Mouse (Mus musculus) G1E (cell line): ENCODE measurements at regions not wholly inside any gene's neighbourhood (a gene's known extent, or its start where the extent isn't known, plus 50 kb on each side); places are given as distances from the start of the nearest gene placed in this dataset.
"Not testable (repeated sequence)": the region's sequence is repeated elsewhere in the genome, so short reads cannot be mapped to it uniquely, and the experiment has no call there.

Source experiments
- ATAC-seq: 2 replicates; pipeline ENCODE4 v1.8.0; 2016; ENCODE audit warnings: mild to moderate bottlenecking; ENCODE audit not compliant: insufficient number of reproducible peaks, poor library complexity, low FRiP score, severe bottlenecking; ENCODE audit errors: extremely low read depth
- DNase-seq: peaks from one replicate; pipeline ENCODE4 v3.0.0; 2012; ENCODE audit warnings: low spot score
- H3K27me3 ChIP-seq: 2 replicates; pipeline ENCODE4 v1.6.1; 2012; ENCODE audit warnings: mild to moderate bottlenecking, low read length, inconsistent platforms; ENCODE audit not compliant: insufficient read depth
- H3K36me3 ChIP-seq: replicated peaks from 2 replicates; pipeline ENCODE3; 2012; ENCODE audit warnings: mild to moderate bottlenecking, inconsistent platforms
- H3K4me1 ChIP-seq: 2 replicates; pipeline ENCODE4 v1.6.1; 2012; ENCODE audit warnings: low read depth, low read length, inconsistent platforms, mixed read lengths; ENCODE audit not compliant: insufficient read depth
- H3K4me3 ChIP-seq: 2 replicates; pipeline ENCODE4 v1.5.1; 2012; ENCODE audit warnings: low read depth, mild to moderate bottlenecking, inconsistent platforms, low read length, moderate library complexity, mixed read lengths
- H3K9me3 ChIP-seq: replicated peaks from 2 replicates; pipeline ENCODE4 v1.6.1; 2012; ENCODE audit warnings: inconsistent platforms
- CTCF ChIP-seq: IDR thresholded peaks from 2 replicates; pipeline ENCODE4 v1.5.1; 2012; ENCODE audit warnings: low read depth, low read length, inconsistent platforms, mixed read lengths
- GATA1 ChIP-seq: IDR thresholded peaks from 2 replicates; pipeline ENCODE4 v1.6.1; 2012; ENCODE audit warnings: borderline replicate concordance, low read length, inconsistent platforms, mixed read lengths
- GATA2 ChIP-seq: IDR thresholded peaks from 2 replicates; pipeline ENCODE4 v1.6.1; 2012; ENCODE audit warnings: low read depth, low read length, inconsistent platforms, borderline replicate concordance
- POLR2AphosphoS5 ChIP-seq: IDR thresholded peaks from 2 replicates; pipeline ENCODE4 v1.6.1; 2012; ENCODE audit warnings: low read depth, low read length, inconsistent platforms; ENCODE audit not compliant: insufficient replicate concordance
- TAL1 ChIP-seq: conservative IDR thresholded peaks from 2 replicates; pipeline ENCODE4 v1.6.1; 2012; ENCODE audit warnings: low read depth, low read length, inconsistent platforms, mixed read lengths

GRCm38 (mm10) chr3:11323101-11323500 lies 987.6 kb upstream of the Gm38303 start:
- Histone ChIP-seq H3K27me3 (no peaks in the 10 kb centered on the region), H3K9me3 (no peaks in the 10 kb centered on the region), H3K4me3 (no peak overlapping the region), H3K4me1 (no peaks in the 10 kb centered on the region), H3K36me3 (no peaks in the 10 kb centered on the region)
- ATAC-seq (no peak), DNase-seq (no peak)
- TF ChIP-seq POLR2AphosphoS5 (no peak), CTCF (no peak), GATA1 (no peak), GATA2 (no peak), TAL1 (no peak)

- DNase-seq (no peak), ATAC-seq (no peak)
- H3K4me3 ChIP-seq, result no peak overlapping the region
- H3K36me3 ChIP-seq, result no peaks in the 10 kb centered on the region
- TF ChIP-seq POLR2AphosphoS5, result no peak
- no peaks in the 10 kb centered on the region for H3K4me1 ChIP-seq
- no peaks in the 10 kb centered on the region for H3K9me3 ChIP-seq
- H3K27me3 ChIP-seq, result no peaks in the 10 kb centered on the region
Measured at GRCm38 (mm10) chr3:11293001-11293400, 957.5 kb upstream of the Gm38303 start.

- Histone ChIP-seq H3K9me3 (no peaks in the 10 kb centered on the region), H3K36me3 (no peaks in the 10 kb centered on the region), H3K4me1 (no peaks in the 10 kb centered on the region), H3K27me3 (no peaks in the 10 kb centered on the region), H3K4me3 (no peak overlapping the region)
- ATAC-seq, result no peak
- TF ChIP-seq GATA1 (no peak), TAL1 (no peak), CTCF (no peak), GATA2 (no peak), POLR2AphosphoS5 (no peak)
- DNase-seq, result no peak
Measured at GRCm38 (mm10) chr3:11261052-11261451, 925.6 kb upstream of the Gm38303 start.

- TF ChIP-seq POLR2AphosphoS5 (no peak), GATA1 (no peak), GATA2 (no peak), CTCF (no peak), TAL1 (no peak)
- DNase-seq (no peak), ATAC-seq (no peak)
- no peaks in the 10 kb centered on the region for H3K27me3 ChIP-seq
- H3K4me3 ChIP-seq, result no peak overlapping the region
- no peaks in the 10 kb centered on the region for H3K4me1 ChIP-seq
- H3K36me3 ChIP-seq, result no peaks in the 10 kb centered on the region
- H3K9me3 ChIP-seq, result no peaks in the 10 kb centered on the region
Measured at GRCm38 (mm10) chr3:11213996-11214395, 878.5 kb upstream of the Gm38303 start.

GRCm38 (mm10) chr3:11212921-11213648 lies 877.6 kb upstream of the Gm38303 start:
- H3K4me1 ChIP-seq, ATAC-seq, H3K36me3 ChIP-seq, DNase-seq, H3K4me3 ChIP-seq, H3K27me3 ChIP-seq, H3K9me3 ChIP-seq: not testable (repeated sequence)

- H3K36me3 ChIP-seq, H3K4me3 ChIP-seq: not testable (repeated sequence)
Measured at GRCm38 (mm10) chr3:11212290-11212912, 876.9 kb upstream of the Gm38303 start.

GRCm38 (mm10) chr3:11210920-11211811 lies 875.7 kb upstream of the Gm38303 start:
- not testable (repeated sequence) for H3K4me1 ChIP-seq, H3K4me3 ChIP-seq, ATAC-seq, H3K9me3 ChIP-seq, DNase-seq, H3K36me3 ChIP-seq, H3K27me3 ChIP-seq

More at GRCm38 (mm10) chr3:11212290-11212912, 876.9 kb upstream of the Gm38303 start:
- not testable (repeated sequence) for H3K9me3 ChIP-seq, H3K27me3 ChIP-seq, H3K4me1 ChIP-seq, DNase-seq, ATAC-seq
